ENCODE assay signal across 17 mouse cellular contexts in genomic region chr13:99617457-99617856, GRCm38 (mm10).
"Had no signal": no experiment of that assay in that cellular context is flagged by ENCODE, and none has a peak within 500 bp of the region (broad histone marks: within the 10 kb centered on the region; RNA-seq: fewer than 3 reads in every experiment).

No protein-coding gene starts in this region.

- H3K9ac ChIP-seq: liver, embryonic 13.5 days; midbrain, embryonic 12.5 days; stomach, embryonic 15.5 days had no signal

- ATAC-seq: midbrain, embryonic 16.5 days had no signal

- H3K27ac ChIP-seq: kidney, postnatal 0 days; layer of hippocampus, adult 2 months; liver, embryonic 13.5 days; midbrain, embryonic 12.5 days; stomach, embryonic 15.5 days had no signal

- H3K9me3 ChIP-seq: liver, embryonic 13.5 days; midbrain, embryonic 12.5 days; stomach, embryonic 15.5 days had no signal

- H3K4me1 ChIP-seq: liver, embryonic 13.5 days; midbrain, embryonic 12.5 days; stomach, embryonic 15.5 days had no signal

- H3K4me3 ChIP-seq: layer of hippocampus, adult 2 months; liver, embryonic 13.5 days; midbrain, embryonic 12.5 days; myocyte; stomach, embryonic 15.5 days had no signal

- H3K4me2 ChIP-seq: liver, embryonic 13.5 days; midbrain, embryonic 12.5 days; stomach, embryonic 15.5 days had no signal

- H3K36me3 ChIP-seq: liver, embryonic 13.5 days; midbrain, embryonic 12.5 days; stomach, embryonic 15.5 days had no signal

- H3K27me3 ChIP-seq: liver, embryonic 13.5 days; midbrain, embryonic 12.5 days; stomach, embryonic 15.5 days had no signal

- DNase-seq: kidney, adult 2 months; kidney, postnatal 25 days; layer of hippocampus, adult 9-11 months; liver, embryonic 13.5 days; lung, adult 2 months; lung, postnatal 14 days; lung, postnatal 4 days; retina, postnatal 1 day; right cerebral cortex, postnatal 25 days; spleen, adult 18-20 months; thymus, postnatal 25 days had no signal
